Mouse (Mus musculus) embryonic fibroblast, embryonic 13.5 days (primary cell): ENCODE data around the gene Tom1l2. TPM values are rescaled to one million over a fixed set of nuclear protein-coding genes. Genes with fewer than 3 reads are reported as not detected.

Source experiments
- H3K27ac ChIP-seq: 2 replicates; pipeline ENCODE4 v1.5.1; 2012; ENCODE audit warnings: low read length, control low read depth, inconsistent platforms; ENCODE audit not compliant: insufficient read depth
- H3K4me1 ChIP-seq: 2 replicates; pipeline ENCODE4 v1.6.1; 2011; ENCODE audit warnings: low read length; ENCODE audit not compliant: control insufficient read depth, insufficient read depth
- H3K4me3 ChIP-seq: 2 replicates; pipeline ENCODE4 v1.5.1; 2011; ENCODE audit warnings: mild to moderate bottlenecking, control low read depth, low read length; ENCODE audit not compliant: insufficient read depth
- CTCF ChIP-seq: IDR thresholded peaks from 2 replicates; pipeline ENCODE4 v1.5.1; 2011; ENCODE audit warnings: mild to moderate bottlenecking, control low read depth, low read length, moderate library complexity, borderline replicate concordance; ENCODE audit not compliant: insufficient read depth
- POLR2A ChIP-seq: IDR thresholded peaks from 2 replicates; pipeline ENCODE4 v1.6.1; 2011; ENCODE audit warnings: low read depth, mild to moderate bottlenecking, control low read depth, low read length, moderate library complexity
- polyA plus RNA-seq: library from polyadenylated mRNA; stranded (reverse); fragments of >200 nt; gene quantifications from 2 replicates; pipeline ENCODE4 v1.2.4, GENCODE M21; 2011; ENCODE audit warnings: low read depth; ENCODE audit not compliant: missing spikeins, insufficient read length

Gene Tom1l2
- polyA plus RNA-seq, 1 experiment = 36.2 TPM

GRCm38 (mm10) chr11:60202710-60203638 is 149.7 kb downstream of the Tom1l2 start:
- Histone ChIP-seq H3K27ac (no peak overlapping the region), H3K4me3 (no peak overlapping the region)
- TF ChIP-seq CTCF (no peak), POLR2A (no peak)

GRCm38 (mm10) chr11:60200384-60200783 is 152.3 kb downstream of the Tom1l2 start:
- H3K4me1 ChIP-seq = no peaks in the 10 kb centered on the region
- TF ChIP-seq CTCF (no peak), POLR2A (no peak)
- H3K4me3 ChIP-seq = no peak overlapping the region
- H3K27ac ChIP-seq = no peak overlapping the region

More at GRCm38 (mm10) chr11:60202710-60203638, 149.7 kb downstream of the Tom1l2 start:
- no peaks in the 10 kb centered on the region for H3K4me1 ChIP-seq

- Histone ChIP-seq H3K4me3 (no peak overlapping the region), H3K27ac (no peak overlapping the region), H3K4me1 (no peaks in the 10 kb centered on the region)
- TF ChIP-seq POLR2A = no peak
- peak; percentile 84 for TF ChIP-seq CTCF
These were observed 153.0 kb downstream of the Tom1l2 start for GRCm38 (mm10) chr11:60199702-60200184.

DNA sequence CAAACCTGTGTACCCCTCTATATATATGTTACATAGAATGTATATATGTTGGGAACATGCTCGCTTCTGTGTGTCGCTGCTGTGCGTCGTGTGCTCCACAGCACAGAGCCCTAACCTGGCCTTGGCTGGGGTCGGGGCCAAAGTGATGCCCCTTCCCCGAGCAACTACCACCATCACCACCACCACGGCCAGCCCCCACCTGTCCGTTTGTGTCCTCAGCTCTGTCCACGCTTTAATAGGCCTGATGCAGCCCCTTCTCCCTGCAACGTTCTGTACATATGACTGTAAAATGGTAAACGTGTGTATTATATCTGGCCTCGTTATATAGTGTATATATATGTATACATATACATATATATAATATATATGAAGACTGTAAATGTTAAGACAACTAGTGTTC is 154.1 kb downstream of the Tom1l2 start:
- Histone ChIP-seq H3K27ac (no peak overlapping the region), H3K4me1 (no peaks in the 10 kb centered on the region), H3K4me3 (no peak overlapping the region)
- TF ChIP-seq CTCF = no peak
- no peak for TF ChIP-seq POLR2A

GRCm38 (mm10) chr11:60197998-60198619 is 154.6 kb downstream of the Tom1l2 start:
- TF ChIP-seq POLR2A (no peak), CTCF (no peak)
- H3K4me1 ChIP-seq = no peaks in the 10 kb centered on the region
- H3K4me3 ChIP-seq = no peak overlapping the region
- H3K27ac ChIP-seq = no peak overlapping the region

- no peak overlapping the region for H3K4me3 ChIP-seq
- TF ChIP-seq CTCF (no peak), POLR2A (no peak)
- H3K27ac ChIP-seq = no peak overlapping the region
- H3K4me1 ChIP-seq = no peaks in the 10 kb centered on the region
These were observed 156.4 kb downstream of the Tom1l2 start for GRCm38 (mm10) chr11:60196344-60196743.

DNA sequence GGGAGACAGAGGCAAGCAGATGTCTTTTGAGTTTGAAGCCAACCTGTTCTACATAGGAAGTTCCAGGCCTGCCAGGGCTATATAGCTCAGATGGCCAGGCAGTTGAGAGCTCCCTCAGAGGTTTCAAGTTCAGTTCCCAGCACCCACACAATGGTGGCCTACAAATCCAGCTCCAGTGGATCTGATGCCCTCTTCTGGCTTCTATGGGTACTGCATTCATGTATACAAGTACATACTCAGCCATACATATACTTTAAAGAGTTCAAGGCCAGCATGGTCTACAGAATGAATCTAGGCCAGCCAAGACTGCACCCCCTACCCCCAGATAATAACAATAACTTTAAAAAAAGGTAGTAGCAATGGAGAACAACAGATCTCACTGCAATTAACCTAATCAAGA is 157.6 kb downstream of the Tom1l2 start:
- no peaks in the 10 kb centered on the region for H3K4me1 ChIP-seq
- no peak overlapping the region for H3K27ac ChIP-seq
- H3K4me3 ChIP-seq = no peak overlapping the region
- TF ChIP-seq CTCF = no peak
- no peak for TF ChIP-seq POLR2A

DNA sequence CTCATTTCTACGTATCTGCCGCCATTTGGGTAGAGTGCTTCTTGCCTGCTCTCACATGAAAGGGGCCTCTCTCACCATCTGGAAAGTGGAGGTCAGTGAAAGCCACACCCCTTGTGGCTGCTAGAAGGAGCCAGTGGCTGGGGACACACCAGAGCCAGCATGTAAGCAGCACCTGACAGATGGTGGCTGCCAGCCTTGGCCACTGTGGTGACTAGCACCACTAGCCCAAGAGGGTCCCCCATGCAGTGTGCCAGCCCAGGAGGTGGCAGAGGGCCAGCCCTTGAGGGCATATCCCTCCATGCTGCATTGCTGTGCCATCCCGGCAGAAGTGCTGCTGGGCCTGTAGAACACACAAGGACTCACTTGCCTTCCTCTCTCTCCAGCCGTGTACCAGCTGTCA is 159.1 kb downstream of the Tom1l2 start:
- TF ChIP-seq CTCF (no peak), POLR2A (no peak)
- H3K27ac ChIP-seq = no peak overlapping the region
- no peak overlapping the region for H3K4me3 ChIP-seq
- no peaks in the 10 kb centered on the region for H3K4me1 ChIP-seq

GRCm38 (mm10) chr11:60192534-60192933 is 160.2 kb downstream of the Tom1l2 start:
- TF ChIP-seq CTCF (no peak), POLR2A (no peak)
- Histone ChIP-seq H3K4me1 (no peaks in the 10 kb centered on the region), H3K4me3 (no peak overlapping the region), H3K27ac (no peak overlapping the region)

DNA sequence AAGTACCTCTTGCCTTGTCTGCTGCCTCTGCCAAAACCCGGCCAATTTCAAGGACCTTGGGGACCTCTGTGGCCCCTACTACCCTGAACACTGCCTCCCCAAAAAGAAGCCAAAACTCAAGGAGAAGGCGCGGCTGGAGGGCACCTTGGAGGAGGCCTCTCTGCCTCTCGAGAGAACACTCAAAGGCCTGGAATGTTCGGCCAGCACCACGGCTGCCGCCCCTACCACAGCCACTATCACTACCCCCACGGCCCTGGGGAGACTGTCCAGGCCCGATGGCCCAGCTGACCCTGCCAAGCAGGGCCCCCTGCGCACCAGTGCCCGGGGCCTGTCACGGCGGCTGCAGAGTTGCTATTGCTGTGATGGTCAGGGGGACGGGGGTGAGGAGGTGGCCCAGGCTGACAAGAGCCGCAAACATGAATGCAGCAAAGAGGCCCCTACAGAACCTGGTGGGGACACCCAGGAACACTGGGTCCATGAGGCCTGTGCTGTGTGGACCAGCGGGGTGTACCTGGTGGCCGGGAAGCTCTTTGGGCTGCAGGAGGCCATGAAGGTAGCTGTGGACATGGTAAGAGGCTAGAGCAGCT is 162.6 kb downstream of the Tom1l2 start:
- TF ChIP-seq POLR2A = no peak
- TF ChIP-seq CTCF = no peak
- Histone ChIP-seq H3K4me3 (no peak overlapping the region), H3K4me1 (no peaks in the 10 kb centered on the region)

More for the DNA sequence above, 162.6 kb downstream of the Tom1l2 start:
- no peak overlapping the region for H3K27ac ChIP-seq
